7 mouse cellular contexts compared by ENCODE assay signal in genomic region chr11:96875745-96876144, GRCm38 (mm10). TPM values are rescaled to one million over a fixed set of nuclear protein-coding genes. Genes with fewer than 3 reads are reported as not detected.
A peak's percentile ranks its signal among the peaks of the same experiment; 100 is the strongest.
DNase-seq lines count a peak whose midpoint lies in the region; ATAC-seq and TF ChIP-seq lines count a peak whose summit lies in the region.

No protein-coding gene starts in this region.

- peak; percentile 86 for DNase-seq in adrenal gland, postnatal 14 days
- DNase-seq in embryo, embryonic 10 days (ENCODE audit: low spot score), result peak; percentile 96
- DNase-seq in gastrocnemius, postnatal 25 days, result peak; percentile 60
- peak; percentile 85 for DNase-seq in limb, embryonic 11.5 days (ENCODE audit: low spot score)
- DNase-seq in spleen, adult 2 months (ENCODE audit: low read depth in 1 of 2, low spot score in 2 of 2), result peak; percentile 15 to 37

- peak overlapping the region; percentile 64 for H3K4me2 ChIP-seq in intestine, postnatal 0 days (replicated peaks; ENCODE audit: low read depth)
- H3K4me2 ChIP-seq in limb, embryonic 11.5 days (ENCODE audit: low read depth, severe bottlenecking), result peak overlapping the region; percentile 65
- H3K4me2 ChIP-seq in midbrain, embryonic 13.5 days (replicated peaks), result peak overlapping the region; percentile 52

- no peaks in the 10 kb centered on the region for H3K9me3 ChIP-seq in intestine, postnatal 0 days (ENCODE audit: control insufficient read depth)
- H3K9me3 ChIP-seq in limb, embryonic 11.5 days (ENCODE audit: control insufficient read depth, low read length), result no peaks in the 10 kb centered on the region
- no peaks in the 10 kb centered on the region for H3K9me3 ChIP-seq in midbrain, embryonic 13.5 days

- no peaks in the 10 kb centered on the region for H3K36me3 ChIP-seq in intestine, postnatal 0 days (ENCODE audit: control insufficient read depth, insufficient read depth)
- H3K36me3 ChIP-seq in limb, embryonic 11.5 days (ENCODE audit: control insufficient read depth, insufficient read depth, low read length), result no peaks in the 10 kb centered on the region
- H3K36me3 ChIP-seq in midbrain, embryonic 13.5 days, result no peaks in the 10 kb centered on the region
- no peaks in the 10 kb centered on the region for H3K36me3 ChIP-seq in spleen, adult 2 months (ENCODE audit: control insufficient read depth, insufficient read depth, low read length)

- ATAC-seq in intestine, postnatal 0 days, result peak; percentile 23; the same call in 1 of the 2 replicates
- peak; percentile 78; the same call in 1 of the 2 replicates for ATAC-seq in limb, embryonic 11.5 days (ENCODE audit: insufficient number of reproducible peaks, low FRiP score, low TSS enrichment, low read depth)
- peak; percentile 89 for ATAC-seq in midbrain, embryonic 13.5 days

- H3K27me3 ChIP-seq in intestine, postnatal 0 days (replicated peaks; ENCODE audit: control insufficient read depth, insufficient read depth, low read length), result peaks cover 24% of the 10 kb centered on the region
- H3K27me3 ChIP-seq in limb, embryonic 11.5 days (ENCODE audit: control insufficient read depth, insufficient read depth, low read length), result no peaks in the 10 kb centered on the region
- no peaks in the 10 kb centered on the region for H3K27me3 ChIP-seq in midbrain, embryonic 13.5 days
- peaks cover 10% of the 10 kb centered on the region for H3K27me3 ChIP-seq in spleen, adult 2 months (ENCODE audit: control insufficient read depth, insufficient read depth, low read length)

- H3K9ac ChIP-seq in intestine, postnatal 0 days (ENCODE audit: low read depth, low read length), result no peak overlapping the region
- H3K9ac ChIP-seq in limb, embryonic 11.5 days (ENCODE audit: low read length), result no peak overlapping the region
- peak overlapping the region; percentile 72; the same call in 1 of the 2 replicates for H3K9ac ChIP-seq in midbrain, embryonic 13.5 days (replicated peaks)

- no peak for TF ChIP-seq POLR2A in spleen, adult 2 months (IDR thresholded peaks at IDR 0.05; ENCODE audit: low read depth, low read length)

- H3K27ac ChIP-seq in intestine, postnatal 0 days (ENCODE audit: low read depth, low read length), result no peak overlapping the region
- no peak overlapping the region; the same call in 1 of the 2 replicates for H3K27ac ChIP-seq in limb, embryonic 11.5 days (replicated peaks; ENCODE audit: low read depth, low read length)
- H3K27ac ChIP-seq in midbrain, embryonic 13.5 days, result peak overlapping the region; percentile 100
- H3K27ac ChIP-seq in spleen, adult 2 months (ENCODE audit: insufficient read depth, low read length), result no peak overlapping the region

- no peak for TF ChIP-seq CTCF in intestine, postnatal 0 days (IDR thresholded peaks at IDR 0.05; ENCODE audit: low read depth)
- TF ChIP-seq CTCF in spleen, adult 2 months (IDR thresholded peaks at IDR 0.05; ENCODE audit: extremely low read depth, insufficient read depth, insufficient read length, insufficient replicate concordance), result no peak

- H3K4me3 ChIP-seq in intestine, postnatal 0 days (ENCODE audit: low read depth, low read length), result peak overlapping the region; percentile 23
- H3K4me3 ChIP-seq in limb, embryonic 11.5 days (ENCODE audit: low read depth, low read length), result peak overlapping the region; percentile 16
- peak overlapping the region; percentile 15; the same call in 1 of the 2 replicates for H3K4me3 ChIP-seq in midbrain, embryonic 13.5 days (replicated peaks)
- H3K4me3 ChIP-seq in spleen, adult 2 months (ENCODE audit: extremely low read depth, insufficient read depth, insufficient read length), result no peak overlapping the region

- no peaks in the 10 kb centered on the region for H3K4me1 ChIP-seq in intestine, postnatal 0 days (replicated peaks; ENCODE audit: control insufficient read depth, insufficient read depth, low read length)
- peaks cover 29% of the 10 kb centered on the region for H3K4me1 ChIP-seq in limb, embryonic 11.5 days (ENCODE audit: control insufficient read depth, insufficient read depth, low read length)
- peaks cover 79% of the 10 kb centered on the region for H3K4me1 ChIP-seq in midbrain, embryonic 13.5 days (replicated peaks)
- no peaks in the 10 kb centered on the region for H3K4me1 ChIP-seq in spleen, adult 2 months (ENCODE audit: control insufficient read depth, insufficient read depth, insufficient read length)

- under 1% methylated on average over 35 of the region's 35 CpGs for WGBS in intestine, postnatal 0 days
- 0% methylated on average over 35 of the region's 35 CpGs for WGBS in limb, embryonic 11.5 days
- 0% methylated on average over 31 of the region's 35 CpGs for whole genome bisulfite sequencing in midbrain, embryonic 13.5 days
- WGBS in spleen, adult 2 months, result 2% methylated on average over 35 of the region's 35 CpGs

RNA-seq across cellular contexts. Expression of gene Copz2, which starts 26.1 kb away (rescaled TPM):
- 39.8 and 43.7 TPM in 2 replicates for total RNA-seq in adrenal gland, postnatal 14 days (2021)
- total RNA-seq in gastrocnemius, postnatal 25 days (2021), result 10 to 100 TPM; 28.2 to 31.1 TPM
- polyA plus RNA-seq in intestine, postnatal 0 days (2015; fragmentation: Nextera tagmentation; extraction: Ambion mirVana), result 46.8 and 47.6 TPM in 2 replicates
- 53.8 and 56.8 TPM in 2 replicates for polyA plus RNA-seq in limb, embryonic 11.5 days (2014; fragmentation: Nextera tagmentation; extraction: Ambion mirVana)
- 14.8 and 19.7 TPM in 2 replicates for polyA plus RNA-seq in midbrain, embryonic 13.5 days (2015; fragmentation: Nextera tagmentation; extraction: Ambion mirVana)
- 7.6 and 10.6 TPM in 2 replicates for polyA plus RNA-seq in spleen, adult 2 months (2012; rRNA removed)

RNA-seq across cellular contexts. Expression of gene Cdk5rap3, which starts 40.6 kb away (rescaled TPM):
- 48.6 and 49.9 TPM in 2 replicates for total RNA-seq in adrenal gland, postnatal 14 days (2021)
- total RNA-seq in gastrocnemius, postnatal 25 days (2021), result 10 to 100 TPM; 22.3 to 23.0 TPM
- 64.1 and 68.9 TPM in 2 replicates for polyA plus RNA-seq in intestine, postnatal 0 days (2015; fragmentation: Nextera tagmentation; extraction: Ambion mirVana)
- 72.5 and 77.0 TPM in 2 replicates for polyA plus RNA-seq in limb, embryonic 11.5 days (2014; fragmentation: Nextera tagmentation; extraction: Ambion mirVana)
- polyA plus RNA-seq in midbrain, embryonic 13.5 days (2015; fragmentation: Nextera tagmentation; extraction: Ambion mirVana), result 103 and 104 TPM in 2 replicates
- polyA plus RNA-seq in spleen, adult 2 months (2012; rRNA removed), result 31.7 and 36.0 TPM in 2 replicates

RNA-seq across cellular contexts. Expression of gene Nfe2l1, which starts 46.0 kb away (rescaled TPM):
- total RNA-seq in adrenal gland, postnatal 14 days (2021), result 362 and 371 TPM in 2 replicates
- total RNA-seq in gastrocnemius, postnatal 25 days (2021), result 100 to 1,000 TPM; 348 to 389 TPM
- 31.6 and 35.0 TPM in 2 replicates for polyA plus RNA-seq in intestine, postnatal 0 days (2015; fragmentation: Nextera tagmentation; extraction: Ambion mirVana)
- 30.1 and 33.7 TPM in 2 replicates for polyA plus RNA-seq in limb, embryonic 11.5 days (2014; fragmentation: Nextera tagmentation; extraction: Ambion mirVana)
- polyA plus RNA-seq in midbrain, embryonic 13.5 days (2015; fragmentation: Nextera tagmentation; extraction: Ambion mirVana), result 67.8 and 69.0 TPM in 2 replicates
- polyA plus RNA-seq in spleen, adult 2 months (2012; rRNA removed), result 63.0 and 76.9 TPM in 2 replicates

RNA-seq across cellular contexts. Expression of gene Prr15l, which starts 52.2 kb away (rescaled TPM):
- total RNA-seq in adrenal gland, postnatal 14 days (2021), result 0.37 TPM in 1 of 2 replicates, not detected in the other
- total RNA-seq in gastrocnemius, postnatal 25 days (2021), result not detected
- 138 and 141 TPM in 2 replicates for polyA plus RNA-seq in intestine, postnatal 0 days (2015; fragmentation: Nextera tagmentation; extraction: Ambion mirVana)
- polyA plus RNA-seq in limb, embryonic 11.5 days (2014; fragmentation: Nextera tagmentation; extraction: Ambion mirVana), result 0.35 and 0.97 TPM in 2 replicates
- 0.10 TPM in 1 of 2 replicates, not detected in the other for polyA plus RNA-seq in midbrain, embryonic 13.5 days (2015; fragmentation: Nextera tagmentation; extraction: Ambion mirVana)
- 1.8 and 2.2 TPM in 2 replicates for polyA plus RNA-seq in spleen, adult 2 months (2012; rRNA removed)

Comparison
In these comparisons a context has a peak if more than half of its experiments do, and no peak if none do; other contexts are left out.
1. DNase-seq: peak in every context shown above with its lines; median percentile 96 in embryo, embryonic 10 days; 86 in adrenal gland, postnatal 14 days; 85 in limb, embryonic 11.5 days; 60 in gastrocnemius, postnatal 25 days; 26 in spleen, adult 2 months.
2. ATAC-seq: peak in every context shown above with its lines; median percentile 89 in midbrain, embryonic 13.5 days; 78 in limb, embryonic 11.5 days; 23 in intestine, postnatal 0 days.